Mouse (Mus musculus): ENCODE results near the gene Dmac2. TPM values are rescaled to one million over a fixed set of nuclear protein-coding genes. Genes with fewer than 3 reads are reported as not detected.
"Not testable (repeated sequence)": the region's sequence is repeated elsewhere in the genome, so short reads cannot be mapped to it uniquely, and the experiment has no call there.

The Dmac2 gene
- total RNA-seq (2022): 10 to 100 TPM; 32.4 to 38.1 (median 36.0) TPM

GRCm38 (mm10) chr7:25618865-25619721, at the start of gene Dmac2:
Gene Dmac2, plus strand, starts transcription at chr7:25619414.
- DNase-seq (ENCODE audit: low spot score in 2 of 2): peak; percentile 89 to 91

GRCm38 (mm10) chr7:25573806-25574205, 45.4 kb upstream of the Dmac2 start:
- DNase-seq (ENCODE audit: low spot score in 2 of 2): not testable (repeated sequence)

DNA sequence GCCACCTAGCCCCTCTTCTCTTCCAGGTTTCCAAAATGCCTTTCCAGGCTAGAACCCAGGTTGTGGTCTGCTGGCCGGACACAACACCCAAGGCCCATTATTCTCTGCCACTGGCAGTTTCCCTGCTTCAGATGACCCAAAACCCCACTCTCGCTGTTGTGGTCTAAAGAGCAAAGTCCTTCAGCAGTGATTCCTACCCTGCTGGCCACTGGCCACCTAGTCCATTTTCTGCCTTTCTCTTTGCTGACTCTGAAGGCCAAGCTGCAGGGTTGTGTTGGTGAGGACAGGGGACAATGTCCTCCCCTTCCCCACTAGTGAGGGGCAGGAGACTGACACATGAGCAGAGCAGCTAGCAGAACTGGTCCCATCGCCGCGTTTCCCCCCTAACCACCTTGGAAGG, 44.1 kb upstream of the Dmac2 start:
- no peak for DNase-seq (ENCODE audit: low spot score in 2 of 2)

DNA sequence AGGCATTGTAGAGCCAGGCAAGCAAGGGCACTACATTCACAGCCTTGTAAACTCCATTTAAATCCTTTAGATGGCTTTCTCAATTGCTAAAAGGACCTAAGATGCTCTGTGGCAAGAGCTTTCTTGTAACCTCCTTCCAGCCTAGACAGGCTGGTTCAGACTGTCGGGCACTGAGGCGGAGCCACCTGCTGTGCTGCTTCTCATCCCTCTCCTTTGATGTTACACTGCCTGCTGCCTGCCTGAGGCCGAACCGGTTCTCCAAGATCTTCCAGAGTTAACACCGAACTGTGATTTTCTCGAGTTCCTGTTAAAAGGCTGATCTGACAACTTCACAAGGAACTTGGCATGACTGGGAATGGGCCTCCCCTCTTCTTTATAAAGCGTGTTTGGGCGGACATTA, 43.3 kb upstream of the Dmac2 start:
- DNase-seq (ENCODE audit: low spot score in 2 of 2): no peak

- DNase-seq (ENCODE audit: low spot score in 2 of 2): not testable (repeated sequence)
Measured at GRCm38 (mm10) chr7:25576308-25576707, 42.9 kb upstream of the Dmac2 start.

- DNase-seq (ENCODE audit: low spot score in 2 of 2): not testable (repeated sequence)
Measured at GRCm38 (mm10) chr7:25576793-25577437, 42.3 kb upstream of the Dmac2 start.

GRCm38 (mm10) chr7:25579441-25579840, 39.8 kb upstream of the Dmac2 start:
- no peak for DNase-seq (ENCODE audit: low spot score in 2 of 2)

DNA sequence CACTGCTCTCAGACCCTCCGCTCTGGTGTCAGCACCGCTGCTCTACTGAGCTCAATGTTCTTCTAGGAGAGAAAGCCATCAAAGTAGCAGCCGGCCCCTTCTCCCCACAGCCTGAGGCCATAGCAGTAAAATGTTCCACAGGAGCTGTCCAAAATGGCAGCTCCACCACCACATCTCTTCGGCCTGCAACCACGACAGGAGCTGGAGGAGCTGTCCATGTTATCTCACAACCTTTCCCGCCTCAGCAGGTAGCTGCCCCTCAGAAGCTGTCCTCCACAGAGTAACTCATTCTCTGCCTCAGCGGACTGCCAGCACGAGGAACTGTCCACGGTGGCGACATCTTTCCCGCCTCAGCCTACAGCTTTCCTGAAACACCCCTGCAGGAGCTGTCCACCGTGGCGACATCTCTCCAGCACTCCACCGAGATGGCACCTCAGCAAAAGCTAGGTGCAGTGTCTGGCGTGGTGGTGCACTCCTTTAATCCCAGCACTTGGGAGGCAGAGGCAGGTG, 36.9 kb upstream of the Dmac2 start:
- no peak for DNase-seq (ENCODE audit: low spot score in 2 of 2)

DNA sequence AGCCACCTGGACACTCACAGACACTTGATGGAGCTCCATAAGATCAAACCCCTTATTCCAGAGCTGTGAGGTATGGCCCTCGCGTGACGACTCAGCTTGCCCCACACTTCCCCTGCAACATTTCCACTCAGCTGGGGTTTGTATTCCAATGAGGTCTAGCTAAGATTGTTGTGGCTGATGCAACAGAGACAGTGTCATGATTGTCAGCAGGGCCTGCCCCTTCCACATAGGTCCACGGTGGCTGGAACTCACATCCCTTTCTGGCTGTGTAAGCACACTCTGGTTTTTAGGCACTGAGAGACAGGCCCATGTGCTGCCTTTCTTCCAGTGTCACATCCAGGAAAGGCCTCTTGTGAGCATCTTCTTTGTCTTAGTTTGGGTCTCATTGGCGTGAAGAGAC, 34.6 kb upstream of the Dmac2 start:
- no peak for DNase-seq (ENCODE audit: low spot score in 2 of 2)

DNA sequence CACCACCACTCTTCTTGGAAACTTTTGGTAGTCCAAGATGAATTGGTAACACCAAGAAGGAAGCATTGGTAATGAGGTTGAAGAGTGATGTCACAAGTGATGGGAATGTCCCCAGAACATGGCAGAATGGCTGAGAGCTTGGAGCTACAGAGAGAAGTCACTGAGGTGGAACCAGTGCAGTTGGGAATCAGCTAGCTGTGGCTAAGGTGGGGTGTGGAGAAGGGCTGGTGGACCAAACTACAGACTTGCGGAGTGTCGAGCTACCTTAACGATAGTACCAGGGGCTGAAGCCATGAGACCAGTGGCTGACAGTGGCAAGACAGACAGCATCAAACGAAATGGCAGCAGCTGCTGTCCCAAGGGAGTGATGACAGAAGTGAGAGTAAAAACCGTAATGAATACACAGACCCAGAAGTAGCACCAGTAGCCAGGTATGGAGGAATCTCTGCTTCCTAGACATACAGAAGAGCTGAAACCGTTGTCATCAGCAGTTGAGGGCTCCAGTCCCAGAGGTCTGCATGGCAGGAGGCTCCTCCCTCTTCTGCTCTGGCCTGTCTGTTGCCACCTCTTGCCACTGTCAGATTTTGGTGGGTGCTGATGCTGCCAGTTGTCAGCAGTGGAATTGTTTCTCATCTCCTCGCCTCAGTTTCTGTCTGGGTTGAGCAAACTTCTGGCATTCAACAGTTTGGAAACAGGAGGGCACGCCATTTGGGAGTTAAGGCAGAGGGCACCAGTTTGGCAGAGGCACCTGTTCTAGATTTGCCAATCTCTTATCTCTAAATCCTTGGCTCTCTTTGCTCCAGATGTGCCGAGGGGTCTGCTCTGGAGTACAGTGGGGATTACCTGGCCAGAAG, 33.6 kb upstream of the Dmac2 start:
- no peak for DNase-seq (ENCODE audit: low spot score in 2 of 2)

DNA sequence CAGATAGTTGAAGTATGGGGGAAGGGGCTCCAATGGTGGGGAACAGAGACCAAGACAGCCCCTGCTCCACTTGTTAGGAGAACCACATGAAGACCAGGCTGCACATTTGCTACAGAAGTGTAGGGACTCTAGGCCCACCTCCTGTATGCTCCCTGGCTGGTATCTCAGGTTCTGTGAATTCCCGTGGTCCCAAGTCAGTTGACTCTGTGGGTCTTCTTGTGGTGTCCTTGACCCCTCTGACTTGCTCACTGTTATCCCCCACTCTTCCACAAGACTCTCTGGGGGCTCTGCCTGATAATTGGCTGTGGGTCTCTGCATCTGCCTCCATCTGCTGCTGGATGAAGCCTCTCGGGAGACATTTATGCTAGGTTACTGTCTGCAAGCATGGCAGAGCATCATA, 28.0 kb upstream of the Dmac2 start:
- DNase-seq (ENCODE audit: low spot score in 2 of 2): no peak

DNA sequence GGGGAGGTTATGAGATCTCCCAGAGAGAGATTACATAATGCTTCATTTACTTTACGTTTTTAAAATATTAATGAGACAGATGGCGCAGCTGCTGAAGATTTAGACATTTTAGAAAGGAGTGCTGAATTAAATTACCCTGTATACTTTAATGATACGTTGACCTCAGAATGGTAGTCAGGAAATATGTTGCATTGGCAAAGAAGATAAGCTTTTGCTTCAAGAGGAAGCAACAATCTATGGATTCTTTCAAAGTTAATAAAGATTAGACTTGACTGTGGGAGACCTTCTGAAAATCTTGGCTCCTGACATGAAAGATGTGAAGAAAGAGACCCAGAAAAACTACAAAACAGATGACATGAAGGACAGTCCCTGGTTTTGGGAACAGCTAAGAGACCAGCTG, 25.4 kb upstream of the Dmac2 start:
- no peak for DNase-seq (ENCODE audit: low spot score in 2 of 2)

- DNase-seq (ENCODE audit: low spot score in 2 of 2): peak; percentile 39 to 51
Measured at GRCm38 (mm10) chr7:25599663-25600062, 19.6 kb upstream of the Dmac2 start.

GRCm38 (mm10) chr7:25600666-25601065, 18.5 kb upstream of the Dmac2 start:
- no peak for DNase-seq (ENCODE audit: low spot score in 2 of 2)

DNA sequence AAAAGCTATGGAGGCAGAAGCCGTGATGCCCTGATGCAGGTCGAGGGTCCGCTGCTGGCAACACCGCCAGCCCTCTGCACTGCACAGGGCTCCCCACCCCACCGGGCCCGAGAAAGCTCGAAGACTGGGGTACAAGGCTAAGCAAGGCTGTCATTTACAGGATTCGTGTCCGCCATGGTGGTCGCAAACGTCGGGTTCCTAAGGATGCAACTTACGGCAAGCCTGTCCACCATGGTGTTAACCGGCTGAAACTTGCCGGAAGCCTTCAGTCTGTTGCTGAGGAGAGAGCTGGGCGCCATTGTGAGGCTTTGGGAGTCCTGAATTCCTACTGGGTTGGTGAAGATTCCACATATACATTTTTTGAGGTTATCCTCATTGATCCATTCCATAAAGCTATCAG, 17.9 kb upstream of the Dmac2 start:
- DNase-seq (ENCODE audit: low spot score in 2 of 2): no peak

DNA sequence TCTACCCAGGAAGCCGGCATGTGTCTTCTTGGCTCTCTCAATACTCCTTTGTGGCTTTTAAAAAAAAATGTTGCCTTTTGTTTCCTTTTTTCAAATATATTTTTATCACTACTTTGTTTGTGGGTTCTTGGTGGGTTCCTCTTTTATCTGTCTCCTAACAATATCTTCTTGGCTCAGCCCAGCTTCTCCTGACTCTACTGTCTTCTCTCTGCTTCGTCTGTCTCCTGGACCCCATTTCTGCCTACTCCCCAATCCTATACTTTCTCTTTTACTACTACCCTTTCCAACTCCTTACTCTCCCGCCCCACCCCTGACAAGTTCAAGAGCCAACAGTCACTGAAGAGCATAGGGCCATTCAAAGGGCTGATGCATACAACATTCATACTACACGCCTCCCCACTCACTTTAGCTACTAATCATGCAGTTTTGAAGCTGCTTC, 12.6 kb upstream of the Dmac2 start:
- DNase-seq (ENCODE audit: low spot score in 2 of 2): no peak

GRCm38 (mm10) chr7:25607196-25607595, 12.0 kb upstream of the Dmac2 start:
- DNase-seq (ENCODE audit: low spot score in 2 of 2): no peak

- DNase-seq (ENCODE audit: low spot score in 2 of 2): no peak
Measured at GRCm38 (mm10) chr7:25610056-25610455, 9.2 kb upstream of the Dmac2 start.

- DNase-seq (ENCODE audit: low spot score in 2 of 2): no peak
Measured at GRCm38 (mm10) chr7:25611501-25611900, 7.7 kb upstream of the Dmac2 start.

DNA sequence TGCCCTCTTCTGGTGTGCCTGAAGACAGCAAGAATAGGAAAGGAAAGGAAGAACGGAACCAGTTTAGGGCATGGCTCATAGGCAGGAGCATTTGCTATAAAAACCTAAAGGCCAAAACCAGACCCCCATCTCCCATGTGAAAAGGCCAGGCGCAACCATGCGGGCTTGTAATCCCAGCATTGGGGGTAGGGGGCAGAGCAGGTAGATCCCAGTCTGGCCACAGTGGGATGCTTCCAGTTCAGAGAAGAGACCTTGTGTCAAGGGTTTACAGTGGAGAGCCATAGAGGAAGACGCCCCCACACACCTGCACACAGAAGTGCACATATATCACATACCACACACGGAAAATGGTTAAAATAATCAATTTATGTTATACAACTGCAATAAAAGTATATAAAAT, 5.1 kb upstream of the Dmac2 start:
- DNase-seq (ENCODE audit: low spot score in 2 of 2): no peak

- DNase-seq (ENCODE audit: low spot score in 2 of 2): no peak
Measured at GRCm38 (mm10) chr7:25614831-25615705, 4.1 kb upstream of the Dmac2 start.

Data from gastrocnemius, adult 8-10 months (tissue).